Mouse (Mus musculus) MEL (cell line): ENCODE measurements at regions not wholly inside any gene's neighbourhood (a gene's known extent, or its start where the extent isn't known, plus 50 kb on each side); places are given as distances from the start of the nearest gene placed in this dataset.

Experiments
- DNase-seq: peaks from one replicate; pipeline ENCODE4 v3.0.0; 2011; ENCODE audit warnings: low read depth, low spot score
- H3K27ac ChIP-seq: 2 replicates; pipeline ENCODE4 v1.5.1; 2012; ENCODE audit warnings: low read depth, mild to moderate bottlenecking, control low read depth, low read length, moderate library complexity; ENCODE audit not compliant: control insufficient read depth
- H3K27me3 ChIP-seq, 2 experiments: fragments of 150-350 bp in 1 of 2; sonication (generic) in 1 of 2; 2 replicates each; pipeline ENCODE4 v1.6.1; 2012; ENCODE audit warnings: low read length in 2 of 2, mild to moderate bottlenecking in 2 of 2, improper control_type of control experiment in 1 of 2, moderate library complexity in 1 of 2; ENCODE audit not compliant: insufficient read depth in 2 of 2, control insufficient read depth in 1 of 2
- H3K36me3 ChIP-seq, 2 experiments: 2 replicates each; pipeline ENCODE4 v1.6.1; 2012 to 2014; ENCODE audit warnings: low read length in 2 of 2, improper control_type of control experiment in 1 of 2, inconsistent platforms in 1 of 2, mild to moderate bottlenecking in 1 of 2; ENCODE audit not compliant: insufficient read depth in 2 of 2, control insufficient read depth in 1 of 2
- H3K4me1 ChIP-seq, 2 experiments: fragments of 150-350 bp in 1 of 2; sonication (generic) in 1 of 2; 2 replicates each; pipeline ENCODE4 v1.6.1; 2012; ENCODE audit warnings: low read length in 2 of 2, improper control_type of control experiment in 1 of 2, mild to moderate bottlenecking in 1 of 2; ENCODE audit not compliant: insufficient read depth in 2 of 2, control insufficient read depth in 1 of 2
- H3K4me3 ChIP-seq, 2 experiments: fragments of 150-350 bp in 1 of 2; sonication (generic) in 1 of 2; 2 replicates each; pipeline ENCODE4 v1.5.1; 2012; ENCODE audit warnings: low read depth in 2 of 2, low read length in 2 of 2, mild to moderate bottlenecking in 2 of 2, moderate library complexity in 2 of 2, control low read depth in 1 of 2, improper control_type of control experiment in 1 of 2; ENCODE audit not compliant: control insufficient read depth in 1 of 2, insufficient read depth in 1 of 2
- H3K79me2 ChIP-seq: 2 replicates; pipeline ENCODE4 v1.6.1; 2012; ENCODE audit warnings: mild to moderate bottlenecking, low read length, moderate library complexity; ENCODE audit not compliant: control insufficient read depth, poor library complexity, insufficient read depth
- H3K9ac ChIP-seq: 2 replicates; pipeline ENCODE4 v1.6.1; 2012; ENCODE audit warnings: low read depth, mild to moderate bottlenecking, control low read depth, low read length, moderate library complexity; ENCODE audit not compliant: control insufficient read depth, poor library complexity, severe bottlenecking
- H3K9me3 ChIP-seq: fragments of 150-350 bp; sonication (generic); replicated peaks from 2 replicates; pipeline ENCODE4 v1.6.1; 2012; ENCODE audit warnings: mild to moderate bottlenecking, low read length, improper control_type of control experiment, moderate library complexity; ENCODE audit not compliant: insufficient read depth
- CHD1 ChIP-seq: IDR thresholded peaks from 2 replicates; pipeline ENCODE4 v1.6.1; 2012; ENCODE audit warnings: low read depth, mild to moderate bottlenecking, inconsistent platforms, low read length, improper control_type of control experiment
- CHD2 ChIP-seq: IDR thresholded peaks from 2 replicates; pipeline ENCODE4 v1.6.1; 2011; ENCODE audit warnings: low read length, improper control_type of control experiment
- CTCF ChIP-seq, 3 experiments: IDR thresholded peaks in 2 of 3; conservative IDR thresholded peaks in 1 of 3; 2 replicates each; pipeline ENCODE4 v1.5.1; 2011 to 2012; ENCODE audit warnings: low read length in 3 of 3, low read depth in 2 of 3, mild to moderate bottlenecking in 2 of 3, improper control_type of control experiment in 1 of 3, inconsistent platforms in 1 of 3, mixed read lengths in 1 of 3, moderate library complexity in 1 of 3; ENCODE audit not compliant: control insufficient read depth in 1 of 3, insufficient read depth in 1 of 3, poor library complexity in 1 of 3, severe bottlenecking in 1 of 3
- ELF1 ChIP-seq: IDR thresholded peaks from 2 replicates; pipeline ENCODE4 v1.6.1; 2014; ENCODE audit warnings: low read depth, mild to moderate bottlenecking, inconsistent platforms, low read length, improper control_type of control experiment, moderate library complexity
- EP300 ChIP-seq, 2 experiments: IDR thresholded peaks; 2 replicates each; pipeline ENCODE4 v1.6.1; 2011; ENCODE audit warnings: improper control_type of control experiment in 2 of 2, low read length in 2 of 2, low read depth in 1 of 2, mild to moderate bottlenecking in 1 of 2
- ETS1 ChIP-seq: IDR thresholded peaks from 2 replicates; pipeline ENCODE4 v1.6.1; 2012; ENCODE audit warnings: low read depth, mild to moderate bottlenecking, inconsistent platforms, low read length, improper control_type of control experiment, moderate library complexity
- GATA1 ChIP-seq: IDR thresholded peaks from 2 replicates; pipeline ENCODE4 v1.6.1; 2011; ENCODE audit warnings: low read depth, low read length, improper control_type of control experiment
- KAT2A ChIP-seq: conservative IDR thresholded peaks from 2 replicates; pipeline ENCODE4 v1.6.1; 2012; ENCODE audit warnings: low read depth, low read length, improper control_type of control experiment, inconsistent platforms
- MAFK ChIP-seq: IDR thresholded peaks from 2 replicates; pipeline ENCODE4 v1.6.1; 2011; ENCODE audit warnings: low read depth, mild to moderate bottlenecking, low read length, improper control_type of control experiment, borderline replicate concordance
- MAZ ChIP-seq: IDR thresholded peaks from 2 replicates; pipeline ENCODE4 v1.6.1; 2012; ENCODE audit warnings: low read depth, mild to moderate bottlenecking, inconsistent platforms, low read length, improper control_type of control experiment
- MEF2A ChIP-seq: IDR thresholded peaks from 2 replicates; pipeline ENCODE4 v1.6.1; 2014; ENCODE audit warnings: low read depth, mild to moderate bottlenecking, inconsistent platforms, low read length, improper control_type of control experiment; ENCODE audit not compliant: poor library complexity, insufficient replicate concordance, severe bottlenecking; ENCODE audit errors: extremely low read depth
- MXI1 ChIP-seq: IDR thresholded peaks from 2 replicates; pipeline ENCODE4 v1.6.1; 2011; ENCODE audit warnings: mild to moderate bottlenecking, low read depth, low read length, improper control_type of control experiment
- MYB ChIP-seq: IDR thresholded peaks from 2 replicates; pipeline ENCODE4 v1.6.1; 2011; ENCODE audit warnings: mild to moderate bottlenecking, low read depth, low read length, improper control_type of control experiment
- NELFE ChIP-seq: IDR thresholded peaks from 2 replicates; pipeline ENCODE4 v1.6.1; 2011; ENCODE audit warnings: low read depth, low read length, improper control_type of control experiment
- NRF1 ChIP-seq: IDR thresholded peaks from 2 replicates; pipeline ENCODE4 v1.6.1; 2014; ENCODE audit warnings: low read depth, mild to moderate bottlenecking, inconsistent platforms, low read length, improper control_type of control experiment, moderate library complexity; ENCODE audit not compliant: poor library complexity, insufficient read depth, severe bottlenecking
- POLR2AphosphoS2 ChIP-seq: IDR thresholded peaks from 2 replicates; pipeline ENCODE4 v1.6.1; 2011; ENCODE audit warnings: low read length, improper control_type of control experiment
- POLR2AphosphoS5 ChIP-seq: IDR thresholded peaks from 2 replicates; pipeline ENCODE4 v1.6.1; 2012; ENCODE audit warnings: low read depth, borderline replicate concordance, mild to moderate bottlenecking, inconsistent platforms, low read length, moderate library complexity, mixed read lengths
- SIN3A ChIP-seq: IDR thresholded peaks from 2 replicates; pipeline ENCODE4 v1.6.1; 2012; ENCODE audit warnings: low read length, improper control_type of control experiment, inconsistent platforms
- SMC3 ChIP-seq: IDR thresholded peaks from 2 replicates; pipeline ENCODE4 v1.6.1; 2011; ENCODE audit warnings: low read depth, low read length, improper control_type of control experiment
- USF1 ChIP-seq: IDR thresholded peaks from 2 replicates; pipeline ENCODE4 v1.6.1; 2014; ENCODE audit warnings: low read depth, mild to moderate bottlenecking, inconsistent platforms, low read length, improper control_type of control experiment, moderate library complexity
- USF2 ChIP-seq, 2 experiments: IDR thresholded peaks; 2 replicates each; pipeline ENCODE4 v1.6.1; 2011 to 2012; ENCODE audit warnings: improper control_type of control experiment in 2 of 2, low read length in 2 of 2, borderline replicate concordance in 1 of 2, inconsistent platforms in 1 of 2, low read depth in 1 of 2, mild to moderate bottlenecking in 1 of 2; ENCODE audit not compliant: insufficient read depth in 1 of 2
- ZC3H11A ChIP-seq: IDR thresholded peaks from 2 replicates; pipeline ENCODE4 v1.6.1; 2012; ENCODE audit warnings: low read depth, mild to moderate bottlenecking, inconsistent platforms, low read length, improper control_type of control experiment
- ZMIZ1 ChIP-seq: IDR thresholded peaks from 2 replicates; pipeline ENCODE4 v1.6.1; 2012; ENCODE audit warnings: low read depth, mild to moderate bottlenecking, inconsistent platforms, low read length, improper control_type of control experiment, moderate library complexity
- ZNF384 ChIP-seq: IDR thresholded peaks from 2 replicates; pipeline ENCODE4 v1.6.1; 2012; ENCODE audit warnings: low read depth, mild to moderate bottlenecking, inconsistent platforms, low read length, improper control_type of control experiment

GRCm38 (mm10) chr19:21066432-21067113 is 112.6 kb upstream of the Tmc1 start:
- peak; percentile 48 for DNase-seq
- Histone ChIP-seq H3K4me1 (peaks cover 13 to 18% of the 10 kb centered on the region in 2 experiments), H3K4me3 (peak overlapping the region; percentile 15 to 20; a peak in 1 of 4 replicates), H3K27ac (no peak overlapping the region), H3K9ac (no peak overlapping the region), H3K36me3 (peaks cover 0 to 17% of the 10 kb centered on the region in 2 experiments; a peak in 2 of 4 replicates), H3K27me3 (no peaks in the 10 kb centered on the region), H3K9me3 (no peaks in the 10 kb centered on the region), H3K79me2 (no peaks in the 10 kb centered on the region)
- TF ChIP-seq NRF1, result no peak
- TF ChIP-seq EP300 (IDR thresholded peaks at IDR 0.05; ENCODE audit: low read depth in 1 of 2, low read length in 2 of 2), result peak; percentile 31 to 57; a peak in 2 of 4 replicates
- no peak for TF ChIP-seq SMC3
- no peak for TF ChIP-seq POLR2AphosphoS5
- TF ChIP-seq ZMIZ1, result no peak
- TF ChIP-seq ZNF384, result 0 out of 2 replicates have a peak, but pooled peaks have one; percentile 24
- no peak for TF ChIP-seq ZC3H11A
- TF ChIP-seq GATA1, result peak; percentile 57; the same call in 1 of the 2 replicates
- 0 out of 2 replicates have a peak, but pooled peaks have one; percentile 26 for TF ChIP-seq MAFK
- no peak for TF ChIP-seq MYB
- TF ChIP-seq KAT2A, result no peak
- TF ChIP-seq MEF2A, result no peak
- no peak for TF ChIP-seq CHD2
- peak; percentile 20; the same call in 1 of the 2 replicates for TF ChIP-seq MXI1
- 0 out of 2 replicates have a peak, but pooled peaks have one; percentile 26 for TF ChIP-seq ETS1
- no peak for TF ChIP-seq ELF1
- no peak for TF ChIP-seq SIN3A
- TF ChIP-seq NELFE, result no peak
- TF ChIP-seq CTCF (IDR thresholded peaks at IDR 0.05 in 2 of 3, conservative IDR thresholded peaks at IDR 0.05 in 1 of 3; ENCODE audit: control insufficient read depth in 1 of 3, insufficient read depth in 1 of 3, low read depth in 2 of 3, low read length in 3 of 3, poor library complexity in 1 of 3, severe bottlenecking in 1 of 3), result no peak
- TF ChIP-seq MAZ, result no peak
- TF ChIP-seq POLR2AphosphoS2, result no peak
- no peak for TF ChIP-seq USF2 (IDR thresholded peaks at IDR 0.05; ENCODE audit: borderline replicate concordance in 1 of 2, insufficient read depth in 1 of 2, low read depth in 1 of 2, low read length in 2 of 2)
- no peak for TF ChIP-seq USF1
- TF ChIP-seq CHD1, result no peak
